Mouse (Mus musculus): ENCODE data around the gene 1600002K03Rik.

DNA sequence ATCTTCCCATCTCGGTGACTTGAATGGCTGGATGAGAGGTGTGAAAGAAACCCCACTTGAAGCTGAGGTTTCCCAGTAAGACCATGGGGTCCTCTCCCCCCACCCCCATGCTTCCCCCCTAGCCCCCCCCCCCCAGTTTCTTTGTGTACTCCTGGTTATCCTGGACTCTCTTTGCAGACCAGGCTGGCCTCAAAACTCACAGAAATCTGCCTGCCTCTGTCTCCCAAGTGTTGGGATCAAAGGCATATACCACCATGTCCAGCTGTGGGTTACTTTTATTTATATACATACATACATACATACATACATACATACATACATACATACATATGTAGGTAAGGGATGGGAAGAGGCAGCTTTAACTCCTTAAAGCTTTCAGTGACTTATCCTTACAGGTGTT lies 3.7 kb upstream of the 1600002K03Rik start:
- TF ChIP-seq CTCF (IDR thresholded peaks at IDR 0.05; ENCODE audit: low read depth, low read length) (no peak), POLR2A (IDR thresholded peaks at IDR 0.05; ENCODE audit: extremely low read depth, insufficient read depth, low read length) (no peak)

Measured in liver, adult 2 months (tissue).